Mouse (Mus musculus): ENCODE data around the gene Foxd2. TPM values are rescaled to one million over a fixed set of nuclear protein-coding genes. Genes with fewer than 3 reads are reported as not detected.
A peak's percentile ranks its signal among the peaks of the same experiment; 100 is the strongest.

Foxd2 gene
- total RNA-seq (2012; rRNA removed) (0.17 TPM in 2 replicates), total RNA-seq (2014; rRNA removed) (not detected in 2 replicates), polyA plus RNA-seq (2012; ENCODE audit: insufficient read length, low read depth) (0.14 and 0.19 TPM in 2 replicates)

- no peaks in the 10 kb centered on the region for H3K79me2 ChIP-seq (replicated peaks; ENCODE audit: control insufficient read depth, extremely low read depth, insufficient read depth, poor library complexity, severe bottlenecking)
- peak within 1 kb of the TSS; percentile 77 for H3K27ac ChIP-seq (ENCODE audit: insufficient read depth, low read depth)
- in situ Hi-C loops (cut with MboI; ENCODE audit: low pct_ligation_motif_present, low pct_unique_long_range_greater_than_20kb, low sequenced_read_pairs) = no loop called here
- peak within 1 kb of the TSS; percentile 58 for H3K9ac ChIP-seq (ENCODE audit: insufficient read depth, low read depth)
- peak; percentile 93 for DNase-seq (ENCODE audit: extremely low read depth)
- dilution Hi-C loops (cut with MboI; ENCODE audit: extremely low pct_ligation_motif_present, extremely low pct_unique_long_range_greater_than_20kb, low sequenced_read_pairs) = no loop called here
- H3K4me2 ChIP-seq (ENCODE audit: insufficient read depth, low read depth, poor library complexity, severe bottlenecking) = peak within 1 kb of the TSS; percentile 70
- H3K4me1 ChIP-seq (ENCODE audit: control insufficient read depth in 1 of 2, insufficient read depth in 2 of 2) = peaks cover 0 to 5% of the 10 kb centered on the region in 2 experiments; a peak in 2 of 4 replicates
- H3K4me3 ChIP-seq (replicated peaks in 1 of 3; ENCODE audit: low read depth in 2 of 3, low read length in 2 of 3, poor library complexity in 1 of 3) = peak within 1 kb of the TSS; percentile 67 to 74 (median 72)
- TF ChIP-seq HCFC1 (IDR thresholded peaks at IDR 0.05; ENCODE audit: low read depth, low read length) = peak; percentile 27; the same call in 1 of the 2 replicates
- no peak for TF ChIP-seq PAX5 (IDR thresholded peaks at IDR 0.05; ENCODE audit: low read length)
- TF ChIP-seq RAD21 (IDR thresholded peaks at IDR 0.05; ENCODE audit: low read depth, low read length) = no peak; the same call in none of the 2 replicates
- TF ChIP-seq POLR2A (IDR thresholded peaks at IDR 0.05; ENCODE audit: low read depth, low read length) = peak; percentile 67
- peak; percentile 21 to 88 for TF ChIP-seq CTCF (conservative IDR thresholded peaks at IDR 0.05 in 1 of 2, IDR thresholded peaks at IDR 0.05 in 1 of 2; ENCODE audit: low read depth in 2 of 2, low read length in 2 of 2)
- TF ChIP-seq ZKSCAN1 (IDR thresholded peaks at IDR 0.05; ENCODE audit: borderline replicate concordance, low read depth, low read length) = no peak
- TF ChIP-seq MYC (IDR thresholded peaks at IDR 0.05; ENCODE audit: low read depth, low read length) = no peak
- TF ChIP-seq CHD1 (IDR thresholded peaks at IDR 0.05; ENCODE audit: low read depth, low read length) = no peak
- TF ChIP-seq MXI1 (IDR thresholded peaks at IDR 0.05; ENCODE audit: low read depth, low read length) = peak; percentile 26; the same call in 1 of the 2 replicates
- TF ChIP-seq ZMIZ1 (IDR thresholded peaks at IDR 0.05; ENCODE audit: low read depth, low read length) = no peak
- no peak for TF ChIP-seq GABPA (IDR thresholded peaks at IDR 0.05; ENCODE audit: insufficient replicate concordance, low read depth, low read length)
- no peak for TF ChIP-seq MAFK (IDR thresholded peaks at IDR 0.05; ENCODE audit: insufficient replicate concordance, low read length)
- TF ChIP-seq TCF12 (IDR thresholded peaks at IDR 0.05; ENCODE audit: low read depth, low read length) = no peak; the same call in 1 of the 2 replicates
- TF ChIP-seq UBTF (IDR thresholded peaks at IDR 0.05; ENCODE audit: low read depth, low read length) = peak; percentile 82
- no peak for TF ChIP-seq ZNF384 (IDR thresholded peaks at IDR 0.05; ENCODE audit: low read depth, low read length)
- TF ChIP-seq RCOR1 (conservative IDR thresholded peaks at IDR 0.05; ENCODE audit: low read depth, low read length) = no peak
- no peak for TF ChIP-seq POLR2AphosphoS2 (IDR thresholded peaks at IDR 0.05; ENCODE audit: low read depth, low read length)
- no peak for TF ChIP-seq EP300 (IDR thresholded peaks at IDR 0.05; ENCODE audit: low read length)
- TF ChIP-seq BHLHE40 (IDR thresholded peaks at IDR 0.05; ENCODE audit: low read depth, low read length) = no peak
- TF ChIP-seq USF2 (conservative IDR thresholded peaks at IDR 0.05; ENCODE audit: low read depth, low read length) = no peak
- TF ChIP-seq E2F4 (IDR thresholded peaks at IDR 0.05; ENCODE audit: insufficient replicate concordance, low read depth, low read length) = no peak
- TF ChIP-seq CHD2 (IDR thresholded peaks at IDR 0.05; ENCODE audit: low read length) = no peak
- no peak for TF ChIP-seq JUN (IDR thresholded peaks at IDR 0.05; ENCODE audit: insufficient read depth, low read depth, low read length)
- peak; percentile 82 for TF ChIP-seq ELF1 (IDR thresholded peaks at IDR 0.05; ENCODE audit: low read depth, low read length)
- TF ChIP-seq ETS1 (conservative IDR thresholded peaks at IDR 0.05; ENCODE audit: low read depth, low read length) = no peak
- TF ChIP-seq NELFE (IDR thresholded peaks at IDR 0.05; ENCODE audit: low read depth, low read length) = peak; percentile 66
- no peak for TF ChIP-seq MAX (IDR thresholded peaks at IDR 0.05; ENCODE audit: low read length)
- TF ChIP-seq NRF1 (IDR thresholded peaks at IDR 0.05; ENCODE audit: low read depth, low read length) = no peak
- no peak for TF ChIP-seq KAT2A (IDR thresholded peaks at IDR 0.05; ENCODE audit: insufficient replicate concordance, low read length)
- no peak for TF ChIP-seq IRF4 (IDR thresholded peaks at IDR 0.05; ENCODE audit: low read depth, low read length)
- no peak; the same call in 1 of the 2 replicates for TF ChIP-seq SIN3A (IDR thresholded peaks at IDR 0.05; ENCODE audit: low read length)
- 0 out of 2 replicates have a peak, but pooled peaks have one; percentile 20 for TF ChIP-seq MEF2A (IDR thresholded peaks at IDR 0.05; ENCODE audit: borderline replicate concordance, low read depth, low read length)
- TF ChIP-seq SMC3 (IDR thresholded peaks at IDR 0.05; ENCODE audit: low read depth, low read length) = peak; percentile 43
- no peak for TF ChIP-seq ZC3H11A (IDR thresholded peaks at IDR 0.05; ENCODE audit: low read depth, low read length)
- no peak for TF ChIP-seq TBP (conservative IDR thresholded peaks at IDR 0.05; ENCODE audit: low read depth, low read length)
- peak; percentile 82 for TF ChIP-seq MAZ (IDR thresholded peaks at IDR 0.05; ENCODE audit: low read depth, low read length)
- no peak for TF ChIP-seq JUND (conservative IDR thresholded peaks at IDR 0.05; ENCODE audit: low read depth, low read length)
- TF ChIP-seq USF1 (IDR thresholded peaks at IDR 0.05; ENCODE audit: low read depth, low read length) = no peak
- H3K9me3 ChIP-seq (replicated peaks; ENCODE audit: low read length) = peaks cover 15% of the 10 kb centered on the region
- H3K27me3 ChIP-seq (replicated peaks) = peaks cover 13% of the 10 kb centered on the region
- peaks cover 0 to 15% of the 10 kb centered on the region in 2 experiments for H3K36me3 ChIP-seq (replicated peaks in 1 of 2; ENCODE audit: control insufficient read depth in 1 of 2, insufficient read depth in 1 of 2, low read length in 1 of 2)
These were observed at the start of gene Foxd2 for GRCm38 (mm10) chr4:114908829-114909601. Gene Foxd2 (minus strand): TSS chr4:114908873.

Data from CH12.LX (cell line).